Mouse (Mus musculus) liver, embryonic 13.5 days (tissue): ENCODE results near the gene Med18. TPM values are rescaled to one million over a fixed set of nuclear protein-coding genes. Genes with fewer than 3 reads are reported as not detected.

Experiments
- ATAC-seq: fragments of 200-750 bp; cut with Nextera tagmentation; 2 replicates; pipeline ENCODE4 v1.8.0; 2017; ENCODE audit warnings: low read depth, mild to moderate bottlenecking, moderate number of reproducible peaks, moderate library complexity
- DNase-seq: peaks from one replicate; pipeline ENCODE4 v3.0.0; 2022
- H3K27ac ChIP-seq: fragments of 300-500 bp; sonication (generic); 2 replicates; pipeline ENCODE4 v1.5.1; 2015; ENCODE audit warnings: moderate library complexity, mild to moderate bottlenecking, inconsistent platforms
- H3K27me3 ChIP-seq: fragments of 300-500 bp; sonication (generic); 2 replicates; pipeline ENCODE4 v1.6.1; 2015; ENCODE audit warnings: mild to moderate bottlenecking, inconsistent platforms
- H3K36me3 ChIP-seq: fragments of 300-500 bp; sonication (generic); 2 replicates; pipeline ENCODE4 v1.6.1; 2015; ENCODE audit warnings: mild to moderate bottlenecking, inconsistent platforms
- H3K4me1 ChIP-seq: fragments of 300-500 bp; sonication (generic); replicated peaks from 2 replicates; pipeline ENCODE4 v1.6.1; 2015; ENCODE audit warnings: inconsistent platforms
- H3K4me2 ChIP-seq: fragments of 300-500 bp; sonication (generic); 2 replicates; pipeline ENCODE4 v1.6.1; 2015; ENCODE audit warnings: inconsistent platforms, mild to moderate bottlenecking, moderate library complexity
- H3K4me3 ChIP-seq: fragments of 300-500 bp; sonication (generic); replicated peaks from 2 replicates; pipeline ENCODE4 v1.5.1; 2015; ENCODE audit warnings: mild to moderate bottlenecking, inconsistent platforms
- H3K9ac ChIP-seq: fragments of 300-500 bp; sonication (generic); 2 replicates; pipeline ENCODE4 v1.6.1; 2015; ENCODE audit warnings: mild to moderate bottlenecking, inconsistent platforms
- H3K9me3 ChIP-seq: fragments of 300-500 bp; sonication (generic); replicated peaks from 2 replicates; pipeline ENCODE4 v1.6.1; 2016; ENCODE audit warnings: inconsistent platforms
- WGBS: fragments of 180-500 bp; shearing (Covaris S2); methylation state at CpG from one replicate; pipeline ENCODE4 v1.1.7; 2015; ENCODE audit not compliant: insufficient replicate concordance; 5-methylcytosine and 5-hydroxymethylcytosine counted together
- polyA plus RNA-seq: library from polyadenylated mRNA; unstranded; fragments of >200 nt; fragmentation: Nextera tagmentation; extraction: Ambion mirVana; gene quantifications from 2 replicates; pipeline ENCODE4 v1.2.1, GENCODE M21; 2015

Gene Med18
- polyA plus RNA-seq, 1 experiment from 2014 or later = 17.1 TPM

DNA sequence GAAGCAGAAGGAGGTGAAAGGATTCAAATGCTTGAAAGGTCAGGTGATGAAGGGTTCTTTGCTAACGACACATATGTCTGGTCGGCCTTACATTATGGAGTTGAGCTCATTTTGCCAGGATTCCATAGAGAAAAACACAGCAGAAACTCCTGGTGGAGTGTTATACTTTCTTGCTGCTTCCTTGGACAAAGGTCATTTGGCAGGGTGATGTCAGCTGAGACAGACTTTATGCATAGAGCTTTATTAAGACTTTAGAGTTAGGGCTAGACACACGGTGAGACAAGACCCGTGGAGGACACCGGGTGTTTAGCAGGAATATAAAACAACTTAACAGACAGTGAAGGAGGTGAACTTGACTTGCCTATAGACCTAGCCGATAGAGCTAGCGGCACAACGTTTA is 14.1 kb upstream of the Med18 start:
- ATAC-seq = no peak
- Histone ChIP-seq H3K4me3 (no peak overlapping the region), H3K36me3 (no peaks in the 10 kb centered on the region), H3K4me2 (no peak overlapping the region), H3K4me1 (peaks cover 17% of the 10 kb centered on the region), H3K27ac (0 out of 2 replicates have a peak overlapping the region, but pooled peaks have one; percentile 15), H3K9ac (no peak overlapping the region), H3K27me3 (no peaks in the 10 kb centered on the region), H3K9me3 (no peaks in the 10 kb centered on the region)
- WGBS = 83% methylated on average over 8 of the region's 8 CpGs
- DNase-seq = no peak

DNA sequence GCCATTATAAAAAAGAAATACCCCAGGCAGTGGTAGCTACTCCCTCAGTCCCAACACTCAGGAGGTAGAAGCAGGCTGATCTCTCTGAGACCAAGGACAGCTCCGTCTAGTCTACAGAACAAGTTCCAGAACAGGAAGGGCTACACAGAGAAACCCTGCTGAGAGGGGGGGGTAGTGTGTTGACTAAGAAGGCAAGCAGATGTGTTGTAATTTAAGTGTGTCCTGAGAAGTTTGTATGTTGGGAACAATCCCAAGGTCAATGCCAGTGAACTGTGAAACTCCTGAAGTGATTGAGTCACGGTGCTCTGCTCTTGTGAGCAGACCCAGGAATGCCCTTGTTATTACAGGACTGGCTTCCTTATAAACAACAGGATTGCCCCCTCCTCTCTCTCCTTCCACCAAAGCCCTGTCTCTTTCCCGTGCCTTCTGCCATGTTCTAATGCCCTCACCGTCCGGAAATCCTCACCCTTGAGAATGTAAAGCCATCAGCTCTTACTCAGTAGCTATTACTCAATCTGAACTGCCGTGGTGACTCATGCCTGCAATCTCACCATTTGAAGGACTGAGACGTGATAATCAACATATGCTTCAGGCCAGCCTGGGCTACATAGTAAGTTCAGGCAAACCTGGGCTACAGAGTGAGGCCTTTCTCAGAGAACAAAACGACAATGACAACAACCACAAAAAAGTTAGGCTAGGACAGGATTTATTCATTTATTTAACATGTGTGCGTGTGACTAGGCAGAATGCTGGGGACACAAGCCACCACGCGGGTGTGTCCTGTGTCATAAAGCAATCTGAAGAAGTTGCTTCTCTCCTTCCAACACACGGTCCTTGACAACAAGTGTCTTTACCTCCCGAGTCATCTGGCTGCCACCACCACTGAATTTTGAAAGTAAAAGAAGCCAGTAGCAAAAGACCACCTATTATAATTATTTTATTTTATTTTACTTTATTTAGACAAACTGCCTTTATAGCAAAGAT is 12.5 kb upstream of the Med18 start:
- H3K4me1 ChIP-seq = peaks cover 15% of the 10 kb centered on the region
- no peak overlapping the region for H3K9ac ChIP-seq
- H3K4me2 ChIP-seq = no peak overlapping the region
- no peaks in the 10 kb centered on the region for H3K9me3 ChIP-seq
- no peak for ATAC-seq
- H3K27ac ChIP-seq = no peak overlapping the region
- WGBS = 65% methylated on average over 13 of the region's 13 CpGs
- H3K27me3 ChIP-seq = no peaks in the 10 kb centered on the region
- H3K4me3 ChIP-seq = no peak overlapping the region
- no peaks in the 10 kb centered on the region for H3K36me3 ChIP-seq
- no peak for DNase-seq

DNA sequence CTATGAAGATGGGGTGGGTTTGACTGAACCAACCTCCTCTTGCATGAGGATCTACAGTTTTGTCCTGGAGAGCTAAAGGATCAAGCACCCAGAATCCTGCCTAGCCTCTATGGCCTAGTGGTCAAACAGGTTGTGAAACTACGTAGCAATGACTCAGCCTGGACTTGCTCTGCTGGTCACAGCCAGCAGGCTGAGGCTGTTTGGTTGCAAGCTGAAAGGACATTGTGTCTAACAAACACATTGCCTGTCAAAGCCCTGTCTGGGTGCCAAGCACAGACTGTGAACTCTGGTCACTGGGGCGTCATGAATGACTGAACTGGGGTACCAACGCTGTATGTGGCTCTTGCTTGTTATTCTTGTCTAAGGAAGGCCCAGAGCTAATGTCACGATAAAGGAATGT is 10.9 kb upstream of the Med18 start:
- H3K9ac ChIP-seq = no peak overlapping the region
- ATAC-seq (no peak), DNase-seq (no peak)
- no peak overlapping the region for H3K4me3 ChIP-seq
- 74% methylated on average over 4 of the region's 4 CpGs for WGBS
- no peaks in the 10 kb centered on the region for H3K36me3 ChIP-seq
- peaks cover 24% of the 10 kb centered on the region for H3K4me1 ChIP-seq
- H3K9me3 ChIP-seq = no peaks in the 10 kb centered on the region
- H3K27ac ChIP-seq = 0 out of 2 replicates have a peak overlapping the region, but pooled peaks have one; percentile 14
- no peak overlapping the region for H3K4me2 ChIP-seq
- no peaks in the 10 kb centered on the region for H3K27me3 ChIP-seq

DNA sequence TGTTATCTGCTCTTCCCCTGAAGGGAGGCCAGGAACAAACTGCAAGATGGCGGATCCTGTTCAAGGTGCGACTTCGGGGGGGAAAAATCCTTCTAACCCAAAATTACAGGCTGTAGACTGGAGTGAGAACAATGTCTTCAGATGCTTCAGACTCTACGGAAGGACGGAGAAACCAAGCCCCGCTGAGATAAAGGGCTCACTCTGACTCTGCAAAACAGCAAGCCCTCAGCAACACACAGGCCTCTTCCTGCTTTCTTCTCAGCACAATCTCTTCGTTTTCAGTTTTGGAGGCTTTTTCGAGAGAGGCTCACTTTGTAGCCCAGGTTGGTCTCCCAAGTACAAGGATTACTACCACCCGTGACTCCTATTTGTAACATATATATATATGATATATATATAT is 9.7 kb upstream of the Med18 start:
- Histone ChIP-seq H3K4me3 (no peak overlapping the region), H3K36me3 (no peaks in the 10 kb centered on the region), H3K4me2 (no peak overlapping the region), H3K27me3 (no peaks in the 10 kb centered on the region), H3K9me3 (no peaks in the 10 kb centered on the region), H3K27ac (0 out of 2 replicates have a peak overlapping the region, but pooled peaks have one; percentile 2), H3K4me1 (peaks cover 35% of the 10 kb centered on the region), H3K9ac (no peak overlapping the region; the same call in 1 of the 2 replicates)
- DNase-seq (no peak), ATAC-seq (no peak)
- WGBS = 39% methylated on average over 9 of the region's 9 CpGs

DNA sequence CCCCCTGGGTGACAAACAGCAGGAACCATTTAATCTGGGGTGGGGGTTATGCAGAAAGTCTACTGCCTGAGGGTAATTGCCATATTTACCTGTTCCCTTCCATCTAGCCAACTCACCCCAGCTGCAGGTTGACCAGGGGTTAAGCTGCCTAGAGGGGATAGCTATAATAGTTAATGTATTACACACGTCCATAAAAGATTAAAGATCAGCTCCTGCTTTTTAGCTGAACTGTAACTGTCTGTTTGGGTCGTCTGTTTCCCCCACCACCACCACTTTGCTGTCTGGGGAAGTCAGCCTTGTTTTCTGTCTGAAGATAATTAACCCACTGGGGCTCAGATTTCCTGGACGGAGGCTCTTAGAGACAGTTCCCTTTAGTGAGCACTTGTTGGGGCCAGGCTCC is 6.2 kb upstream of the Med18 start:
- Histone ChIP-seq H3K9me3 (no peaks in the 10 kb centered on the region), H3K4me1 (peaks cover 37% of the 10 kb centered on the region), H3K4me2 (no peak overlapping the region), H3K27ac (peak overlapping the region; percentile 20), H3K9ac (no peak overlapping the region), H3K27me3 (no peaks in the 10 kb centered on the region), H3K36me3 (no peaks in the 10 kb centered on the region), H3K4me3 (no peak overlapping the region)
- 9% methylated on average over 3 of the region's 3 CpGs for WGBS
- ATAC-seq = peak; percentile 32; the same call in 1 of the 2 replicates
- no peak for DNase-seq

DNA sequence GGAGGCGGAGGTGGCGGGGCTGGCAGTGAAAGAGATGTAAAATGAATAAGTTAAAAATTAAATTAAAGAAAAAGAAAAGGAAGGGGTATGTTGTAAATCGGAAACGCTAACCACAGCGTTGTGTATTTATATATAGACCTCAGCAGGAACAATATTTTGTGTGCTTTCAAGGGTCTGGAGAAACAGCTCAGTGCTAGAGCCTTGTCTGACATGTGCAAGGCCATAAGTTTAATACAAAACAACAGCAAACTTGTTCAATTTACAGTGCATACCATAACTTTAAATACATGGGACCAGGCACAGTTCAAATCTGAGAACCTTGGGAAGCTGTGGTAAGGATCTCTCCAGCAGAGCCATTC is 513 bp upstream of the Med18 start:
- H3K4me3 ChIP-seq = peak overlapping the region; percentile 86
- WGBS = 0% methylated on average over 5 of the region's 5 CpGs
- no peaks in the 10 kb centered on the region for H3K27me3 ChIP-seq
- no peaks in the 10 kb centered on the region for H3K9me3 ChIP-seq
- H3K9ac ChIP-seq = peak overlapping the region; percentile 87
- peaks cover 41% of the 10 kb centered on the region for H3K4me1 ChIP-seq
- H3K36me3 ChIP-seq = peaks cover 27% of the 10 kb centered on the region
- peak overlapping the region; percentile 90 for H3K4me2 ChIP-seq
- H3K27ac ChIP-seq = peak overlapping the region; percentile 83
- ATAC-seq (0 out of 2 replicates have a peak, but pooled peaks have one; percentile 2), DNase-seq (no peak)

DNA sequence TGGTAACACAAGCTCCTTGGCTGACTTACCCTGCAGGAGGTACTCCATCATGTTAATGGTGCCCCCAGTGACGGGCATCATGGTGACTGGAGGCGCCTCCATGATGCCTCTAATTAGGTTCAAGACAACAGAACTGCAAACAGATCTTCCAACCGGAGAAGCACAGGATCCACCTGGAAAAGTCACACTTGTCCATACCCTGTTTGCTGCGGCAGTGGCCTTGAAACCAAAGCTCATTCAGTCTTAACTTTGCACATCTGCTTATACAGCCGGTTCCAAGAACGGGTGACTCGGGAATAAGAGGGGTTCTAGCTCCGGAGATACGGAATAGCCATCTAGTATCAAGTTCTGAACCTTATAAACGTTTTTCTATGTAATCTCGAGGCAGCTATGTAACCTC is 885 bp downstream of the Med18 start:
- peaks cover 39% of the 10 kb centered on the region for H3K4me1 ChIP-seq
- peak overlapping the region; percentile 83 for H3K27ac ChIP-seq
- H3K4me2 ChIP-seq = peak overlapping the region; percentile 90
- peak overlapping the region; percentile 86 for H3K4me3 ChIP-seq
- H3K36me3 ChIP-seq = peaks cover 39% of the 10 kb centered on the region
- DNase-seq (no peak), ATAC-seq (no peak)
- 8% methylated on average over 11 of the region's 11 CpGs for WGBS
- no peaks in the 10 kb centered on the region for H3K9me3 ChIP-seq
- H3K27me3 ChIP-seq = no peaks in the 10 kb centered on the region
- peak overlapping the region; percentile 87 for H3K9ac ChIP-seq

DNA sequence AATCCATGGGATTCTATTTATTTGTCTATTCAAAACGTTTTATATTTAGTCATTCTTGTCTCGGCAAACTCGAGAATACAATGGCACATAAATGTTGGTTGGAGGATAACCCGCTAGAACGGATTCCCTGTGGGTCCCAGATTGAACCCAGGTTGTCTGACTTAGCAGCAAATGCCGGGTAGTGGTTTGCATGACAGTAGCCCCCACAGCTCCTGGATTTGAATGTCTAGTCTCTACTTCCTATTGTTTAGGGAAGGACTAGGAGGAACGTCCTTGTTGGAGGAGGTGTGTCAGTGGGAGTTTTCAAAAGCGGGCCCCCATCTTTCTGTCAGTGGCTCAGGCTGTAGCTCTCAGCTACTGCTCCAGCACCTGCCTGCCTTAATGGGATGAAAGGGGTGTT is 3.5 kb downstream of the Med18 start:
- no peak for DNase-seq

DNA sequence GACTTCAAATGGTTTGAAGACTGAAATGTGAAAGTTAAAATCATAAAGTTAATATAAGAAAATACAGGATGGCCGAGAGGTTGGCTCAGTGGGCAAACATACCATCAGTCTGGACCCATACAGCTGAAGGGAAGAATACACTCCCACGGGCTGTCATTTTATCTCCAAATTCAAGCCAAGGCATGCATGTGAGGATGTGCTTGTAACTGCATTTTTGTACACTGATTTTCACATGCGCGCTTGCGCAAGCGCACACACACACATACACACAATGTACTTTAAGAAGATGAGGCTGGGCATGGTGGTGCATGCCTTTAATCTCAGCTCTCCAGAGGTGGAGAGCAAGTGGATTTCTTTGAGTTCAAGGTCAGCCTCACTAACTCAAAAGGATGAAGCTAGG is 8.2 kb downstream of the Med18 start:
- Histone ChIP-seq H3K4me2 (no peak overlapping the region), H3K27ac (no peak overlapping the region), H3K4me3 (no peak overlapping the region), H3K9ac (no peak overlapping the region), H3K9me3 (no peaks in the 10 kb centered on the region), H3K4me1 (peaks cover 9% of the 10 kb centered on the region; the same call in 1 of the 2 replicates), H3K27me3 (no peaks in the 10 kb centered on the region), H3K36me3 (peaks cover 39% of the 10 kb centered on the region)
- DNase-seq = no peak
- 89% methylated on average over 6 of the region's 6 CpGs for WGBS
- ATAC-seq = no peak

More for the DNA sequence above, 3.5 kb downstream of the Med18 start:
- Histone ChIP-seq H3K36me3 (peaks cover 52% of the 10 kb centered on the region), H3K9me3 (no peaks in the 10 kb centered on the region), H3K27ac (no peak overlapping the region), H3K4me2 (no peak overlapping the region), H3K9ac (no peak overlapping the region), H3K4me3 (no peak overlapping the region), H3K4me1 (peaks cover 39% of the 10 kb centered on the region), H3K27me3 (no peaks in the 10 kb centered on the region)
- 86% methylated on average over 8 of the region's 8 CpGs for WGBS
- no peak for ATAC-seq

DNA sequence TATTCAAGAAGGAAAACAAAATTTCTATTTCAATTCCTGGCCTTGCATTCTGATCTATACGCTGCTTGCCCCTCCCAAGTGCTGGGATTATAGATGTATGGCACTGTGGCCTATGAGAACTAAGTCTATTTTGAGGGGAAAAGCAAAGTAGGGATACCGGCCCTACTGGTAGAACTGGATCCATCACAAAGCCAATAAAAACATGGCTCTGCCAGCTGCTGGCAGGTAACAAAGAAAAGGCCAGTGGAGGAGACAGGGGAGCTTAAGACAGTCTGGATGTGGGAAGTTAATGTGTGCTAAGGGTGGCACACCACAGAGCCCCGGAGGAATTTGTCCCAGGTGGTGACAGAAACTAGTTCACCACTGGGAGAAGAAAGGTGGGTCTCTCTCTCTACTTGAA is 8.6 kb downstream of the Med18 start:
- no peaks in the 10 kb centered on the region for H3K9me3 ChIP-seq
- H3K36me3 ChIP-seq = peaks cover 34% of the 10 kb centered on the region
- H3K4me2 ChIP-seq = no peak overlapping the region
- no peak overlapping the region for H3K9ac ChIP-seq
- peaks cover 8% of the 10 kb centered on the region; the same call in 1 of the 2 replicates for H3K4me1 ChIP-seq
- no peaks in the 10 kb centered on the region for H3K27me3 ChIP-seq
- H3K4me3 ChIP-seq = no peak overlapping the region
- no peak overlapping the region for H3K27ac ChIP-seq
- no peak for ATAC-seq
- WGBS = 80% methylated on average over 3 of the region's 3 CpGs
- no peak for DNase-seq

DNA sequence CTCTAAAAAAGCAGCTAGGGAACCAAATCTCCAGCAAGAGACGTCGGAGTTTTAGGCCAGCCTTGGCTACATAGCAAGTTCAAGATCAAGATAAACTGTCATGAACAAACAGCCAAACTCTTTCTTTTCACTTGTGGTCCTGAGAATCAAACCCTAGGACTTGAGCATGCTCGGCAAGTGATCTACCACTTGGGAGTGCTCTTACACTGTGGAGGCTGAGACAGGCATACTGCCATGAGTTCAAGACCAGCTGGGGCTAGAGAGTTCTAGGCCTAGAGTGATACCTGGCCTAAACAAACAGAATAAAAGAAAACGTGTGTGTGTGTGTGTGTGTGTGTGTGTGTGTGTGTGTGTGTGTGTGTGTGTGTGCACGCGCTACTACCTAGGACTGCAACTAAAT is 9.5 kb downstream of the Med18 start:
- no peak overlapping the region for H3K4me2 ChIP-seq
- 78% methylated on average over 6 of the region's 6 CpGs for WGBS

More for the DNA sequence above, 9.5 kb downstream of the Med18 start:
- no peak overlapping the region for H3K4me3 ChIP-seq
- H3K9me3 ChIP-seq = no peaks in the 10 kb centered on the region
- ATAC-seq = no peak
- peaks cover 25% of the 10 kb centered on the region for H3K36me3 ChIP-seq
- H3K4me1 ChIP-seq = peaks cover 14% of the 10 kb centered on the region
- no peak overlapping the region for H3K9ac ChIP-seq
- no peak overlapping the region for H3K27ac ChIP-seq
- DNase-seq = no peak
- no peaks in the 10 kb centered on the region for H3K27me3 ChIP-seq
